Mouse (Mus musculus): ENCODE data around the gene Mast1.

DNA sequence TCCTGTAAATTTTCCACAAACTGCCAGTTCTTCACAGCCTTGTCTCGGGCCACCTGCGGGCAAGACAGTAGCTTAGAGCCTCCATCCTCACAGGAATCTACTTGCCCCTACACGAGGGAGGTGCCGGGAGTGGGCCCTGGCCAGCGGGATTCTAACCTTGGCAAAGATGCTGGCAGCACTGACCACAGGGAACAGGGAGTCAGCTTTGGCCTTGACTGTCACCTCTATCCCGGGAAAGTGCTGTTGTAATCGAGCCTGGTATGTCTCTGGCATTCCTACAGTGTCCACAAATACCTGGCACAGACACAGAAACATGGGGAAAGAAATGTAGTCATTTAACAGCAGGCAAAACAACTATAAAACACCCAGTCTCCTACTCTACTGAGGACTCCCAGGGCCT, 22.7 kb upstream of the Mast1 start:
- no peak for TF ChIP-seq CTCF (IDR thresholded peaks at IDR 0.05; ENCODE audit: low read depth)
- no peak for TF ChIP-seq EP300 (IDR thresholded peaks at IDR 0.05; ENCODE audit: low read depth)
